Mouse (Mus musculus) CH12.LX (cell line): ENCODE results near the gene Phlda1. TPM values are rescaled to one million over a fixed set of nuclear protein-coding genes. Genes with fewer than 3 reads are reported as not detected.

ENCODE experiments used
- DNase-seq: peaks from one replicate; pipeline ENCODE4 v3.0.0-alpha.2; 2013; ENCODE audit errors: extremely low read depth
- H3K27ac ChIP-seq: 2 replicates; pipeline ENCODE4 v1.5.1; 2012; ENCODE audit warnings: low read depth, mild to moderate bottlenecking, control low read depth, moderate library complexity; ENCODE audit not compliant: insufficient read depth
- H3K27me3 ChIP-seq: replicated peaks from 2 replicates; pipeline ENCODE3; 2012; ENCODE audit warnings: inconsistent platforms
- H3K36me3 ChIP-seq, 2 experiments: replicated peaks in 1 of 2; 2 replicates each; pipeline versions ENCODE3 to v1.6.1; 2012; ENCODE audit warnings: inconsistent platforms in 1 of 2, low read length in 1 of 2, mild to moderate bottlenecking in 1 of 2, mixed read lengths in 1 of 2, moderate library complexity in 1 of 2; ENCODE audit not compliant: control insufficient read depth in 1 of 2, insufficient read depth in 1 of 2
- H3K4me1 ChIP-seq, 2 experiments: 2 replicates each; pipeline ENCODE4 v1.6.1; 2012; ENCODE audit warnings: inconsistent platforms in 1 of 2, moderate library complexity in 1 of 2; ENCODE audit not compliant: insufficient read depth in 2 of 2, control insufficient read depth in 1 of 2
- H3K4me2 ChIP-seq: 2 replicates; pipeline ENCODE4 v1.6.1; 2012; ENCODE audit warnings: low read depth, mild to moderate bottlenecking, control low read depth; ENCODE audit not compliant: poor library complexity, insufficient read depth, severe bottlenecking
- H3K4me3 ChIP-seq, 3 experiments: fragments of 150-350 bp in 1 of 3; sonication (generic) in 1 of 3; replicated peaks in 1 of 3; 2 replicates each; pipeline versions ENCODE3 to v1.5.1; 2011 to 2012; ENCODE audit warnings: low read depth in 2 of 3, low read length in 2 of 3, mild to moderate bottlenecking in 2 of 3, moderate library complexity in 2 of 3, control low read depth in 1 of 3, improper control_type of control experiment in 1 of 3, inconsistent platforms in 1 of 3, mixed read lengths in 1 of 3; ENCODE audit not compliant: poor library complexity in 1 of 3
- H3K79me2 ChIP-seq: replicated peaks from 2 replicates; pipeline ENCODE4 v1.6.1; 2012; ENCODE audit warnings: mild to moderate bottlenecking, moderate library complexity; ENCODE audit not compliant: control insufficient read depth, poor library complexity, insufficient read depth, severe bottlenecking; ENCODE audit errors: extremely low read depth
- H3K9ac ChIP-seq: 2 replicates; pipeline ENCODE4 v1.6.1; 2012; ENCODE audit warnings: low read depth, mild to moderate bottlenecking, control low read depth, moderate library complexity; ENCODE audit not compliant: insufficient read depth
- H3K9me3 ChIP-seq: replicated peaks from 2 replicates; pipeline ENCODE3; 2012; ENCODE audit warnings: low read length, inconsistent platforms, mixed read lengths
- BHLHE40 ChIP-seq: IDR thresholded peaks from 2 replicates; pipeline ENCODE4 v1.6.1; 2011; ENCODE audit warnings: mild to moderate bottlenecking, low read depth, low read length, improper control_type of control experiment
- CHD2 ChIP-seq: IDR thresholded peaks from 2 replicates; pipeline ENCODE4 v1.6.1; 2011; ENCODE audit warnings: low read length, improper control_type of control experiment
- ELF1 ChIP-seq: IDR thresholded peaks from 2 replicates; pipeline ENCODE4 v1.6.1; 2014; ENCODE audit warnings: low read depth, mild to moderate bottlenecking, inconsistent platforms, low read length, improper control_type of control experiment
- EP300 ChIP-seq: IDR thresholded peaks from 2 replicates; pipeline ENCODE4 v1.6.1; 2011; ENCODE audit warnings: low read length, improper control_type of control experiment
- ETS1 ChIP-seq: conservative IDR thresholded peaks from 2 replicates; pipeline ENCODE4 v1.6.1; 2012; ENCODE audit warnings: low read depth, mild to moderate bottlenecking, inconsistent platforms, low read length, improper control_type of control experiment, moderate library complexity
- IRF4 ChIP-seq: IDR thresholded peaks from 2 replicates; pipeline ENCODE4 v1.6.1; 2014; ENCODE audit warnings: low read depth, mild to moderate bottlenecking, inconsistent platforms, low read length, improper control_type of control experiment
- JUN ChIP-seq: IDR thresholded peaks from 2 replicates; pipeline ENCODE4 v1.6.1; 2011; ENCODE audit warnings: low read depth, mild to moderate bottlenecking, low read length, improper control_type of control experiment, moderate library complexity; ENCODE audit not compliant: insufficient read depth
- MAFK ChIP-seq: IDR thresholded peaks from 2 replicates; pipeline ENCODE4 v1.6.1; 2011; ENCODE audit warnings: low read length, improper control_type of control experiment; ENCODE audit not compliant: insufficient replicate concordance
- MAZ ChIP-seq: IDR thresholded peaks from 2 replicates; pipeline ENCODE4 v1.6.1; 2012; ENCODE audit warnings: low read depth, mild to moderate bottlenecking, inconsistent platforms, low read length, improper control_type of control experiment, moderate library complexity
- MEF2A ChIP-seq: IDR thresholded peaks from 2 replicates; pipeline ENCODE4 v1.6.1; 2014; ENCODE audit warnings: low read depth, mild to moderate bottlenecking, inconsistent platforms, low read length, improper control_type of control experiment, borderline replicate concordance
- MXI1 ChIP-seq: IDR thresholded peaks from 2 replicates; pipeline ENCODE4 v1.6.1; 2011; ENCODE audit warnings: mild to moderate bottlenecking, low read depth, low read length, improper control_type of control experiment
- MYC ChIP-seq: IDR thresholded peaks from 2 replicates; pipeline ENCODE4 v1.6.1; 2011; ENCODE audit warnings: low read depth, mild to moderate bottlenecking, improper control_type of control experiment, low read length
- NRF1 ChIP-seq: IDR thresholded peaks from 2 replicates; pipeline ENCODE4 v1.6.1; 2014; ENCODE audit warnings: low read depth, mild to moderate bottlenecking, inconsistent platforms, low read length, improper control_type of control experiment, moderate library complexity
- PAX5 ChIP-seq: IDR thresholded peaks from 2 replicates; pipeline ENCODE4 v1.6.1; 2012; ENCODE audit warnings: low read length, inconsistent platforms, mixed read lengths
- RAD21 ChIP-seq: IDR thresholded peaks from 2 replicates; pipeline ENCODE4 v1.6.1; 2011; ENCODE audit warnings: low read depth, mild to moderate bottlenecking, low read length, improper control_type of control experiment, moderate library complexity
- RCOR1 ChIP-seq: conservative IDR thresholded peaks from 2 replicates; pipeline ENCODE4 v1.6.1; 2012; ENCODE audit warnings: low read depth, mild to moderate bottlenecking, inconsistent platforms, low read length, improper control_type of control experiment
- SIN3A ChIP-seq: IDR thresholded peaks from 2 replicates; pipeline ENCODE4 v1.6.1; 2012; ENCODE audit warnings: low read length, improper control_type of control experiment, inconsistent platforms
- SMC3 ChIP-seq: IDR thresholded peaks from 2 replicates; pipeline ENCODE4 v1.6.1; 2011; ENCODE audit warnings: low read depth, low read length, improper control_type of control experiment
- TBP ChIP-seq: conservative IDR thresholded peaks from 2 replicates; pipeline ENCODE4 v1.6.1; 2011; ENCODE audit warnings: low read depth, low read length, improper control_type of control experiment
- TCF12 ChIP-seq: IDR thresholded peaks from 2 replicates; pipeline ENCODE4 v1.6.1; 2014; ENCODE audit warnings: low read depth, mild to moderate bottlenecking, inconsistent platforms, low read length, improper control_type of control experiment
- USF1 ChIP-seq: IDR thresholded peaks from 2 replicates; pipeline ENCODE4 v1.6.1; 2014; ENCODE audit warnings: low read depth, mild to moderate bottlenecking, inconsistent platforms, low read length, improper control_type of control experiment
- ZC3H11A ChIP-seq: IDR thresholded peaks from 2 replicates; pipeline ENCODE4 v1.6.1; 2012; ENCODE audit warnings: low read depth, mild to moderate bottlenecking, inconsistent platforms, low read length, improper control_type of control experiment
- ZKSCAN1 ChIP-seq: IDR thresholded peaks from 2 replicates; pipeline ENCODE4 v1.6.1; 2012; ENCODE audit warnings: low read depth, inconsistent platforms, low read length, improper control_type of control experiment, borderline replicate concordance
- ZMIZ1 ChIP-seq: IDR thresholded peaks from 2 replicates; pipeline ENCODE4 v1.6.1; 2012; ENCODE audit warnings: low read depth, mild to moderate bottlenecking, inconsistent platforms, low read length, improper control_type of control experiment
- ZNF384 ChIP-seq: IDR thresholded peaks from 2 replicates; pipeline ENCODE4 v1.6.1; 2012; ENCODE audit warnings: low read depth, low read length, improper control_type of control experiment, inconsistent platforms
- dilution Hi-C: fragments of 300-500 bp; cut with MboI; formaldehyde crosslinking; loops from 2 replicates; pipeline ENCODE4 v1.14.3; 2020; ENCODE audit warnings: low sequenced_read_pairs; ENCODE audit not compliant: extremely low pct_unique_long_range_greater_than_20kb, extremely low pct_ligation_motif_present
- in situ Hi-C: fragments of 300-500 bp; cut with MboI; formaldehyde crosslinking; loops from 3 replicates; pipeline ENCODE4 v1.14.3; 2019; ENCODE audit warnings: low sequenced_read_pairs, low pct_ligation_motif_present, low pct_unique_long_range_greater_than_20kb, mixed read lengths
- polyA plus RNA-seq: library from polyadenylated mRNA; unstranded; fragments of >175 nt; gene quantifications from 2 replicates; pipeline ENCODE4 v1.2.1, GENCODE M21; 2012; ENCODE audit warnings: low read depth; ENCODE audit not compliant: insufficient read length
- total RNA-seq, 2 experiments: library from RNA; depleted of rRNA; stranded (reverse); fragments of 300-350 nt in 1 of 2; fragments of >200 nt in 1 of 2; gene quantifications; 2 replicates each; pipeline ENCODE4 v1.2.3; 2012 to 2014

Gene Phlda1
- total and polyA plus RNA-seq, 3 experiments = 1.9 to 11.6 (median 2.1) TPM

GRCm38 (mm10) chr10:111521636-111522035, 15.6 kb downstream of the Phlda1 start:
- H3K4me3 ChIP-seq = no peak overlapping the region
- no peaks in the 10 kb centered on the region for H3K36me3 ChIP-seq
- in situ Hi-C loops (loop anchor here (25.0 kb wide), 2 partner anchors 116 to 216 kb away; no protein-coding TSS in a partner anchor), dilution Hi-C loops (no loop called here)
- no peak overlapping the region for H3K27ac ChIP-seq
- H3K9me3 ChIP-seq = no peaks in the 10 kb centered on the region
- TF ChIP-seq SMC3 (no peak), NRF1 (no peak), RAD21 (no peak), ELF1 (no peak), BHLHE40 (no peak), PAX5 (no peak), JUN (no peak), MAZ (no peak), MXI1 (no peak), MAFK (no peak), RCOR1 (no peak), ZMIZ1 (no peak), USF1 (no peak), SIN3A (no peak), ZC3H11A (no peak), ETS1 (no peak), TBP (no peak), CHD2 (no peak), ZNF384 (no peak)
- H3K9ac ChIP-seq = no peak overlapping the region
- peaks cover 8 to 33% of the 10 kb centered on the region in 2 experiments for H3K4me1 ChIP-seq
- no peak for DNase-seq
- no peak overlapping the region for H3K4me2 ChIP-seq
- no peaks in the 10 kb centered on the region for H3K79me2 ChIP-seq
- no peaks in the 10 kb centered on the region for H3K27me3 ChIP-seq

- H3K4me3 ChIP-seq = no peak overlapping the region
- peaks cover 8 to 29% of the 10 kb centered on the region in 2 experiments for H3K4me1 ChIP-seq
- H3K9me3 ChIP-seq = no peaks in the 10 kb centered on the region
- H3K79me2 ChIP-seq = no peaks in the 10 kb centered on the region
- in situ Hi-C loops = loop anchor here (25.0 kb wide), 2 partner anchors 115 to 215 kb away; no protein-coding TSS in a partner anchor
- H3K27me3 ChIP-seq = no peaks in the 10 kb centered on the region
- no peak for TF ChIP-seq MYC
- TF ChIP-seq IRF4 = no peak
- TF ChIP-seq MAZ = no peak
- peak; percentile 43; the same call in 1 of the 2 replicates for TF ChIP-seq MEF2A
- no peak for TF ChIP-seq ZKSCAN1
- no peak for TF ChIP-seq RCOR1
- TF ChIP-seq NRF1 = no peak
- TF ChIP-seq EP300 = peak; percentile 59
- peak; percentile 40; the same call in 1 of the 2 replicates for TF ChIP-seq TCF12
- 0 out of 2 replicates have a peak, but pooled peaks have one; percentile 38 for TF ChIP-seq ETS1
- TF ChIP-seq RAD21 = no peak
- peak; percentile 79 for TF ChIP-seq BHLHE40
- TF ChIP-seq, all 38 proteins: peak for 5
- H3K27ac ChIP-seq = no peak overlapping the region
- H3K9ac ChIP-seq = no peak overlapping the region
- DNase-seq = no peak
- dilution Hi-C loops = no loop called here
- H3K4me2 ChIP-seq = 0 out of 2 replicates have a peak overlapping the region, but pooled peaks have one; percentile 32
- no peaks in the 10 kb centered on the region for H3K36me3 ChIP-seq
These were observed 16.1 kb downstream of the Phlda1 start for GRCm38 (mm10) chr10:111522230-111522629.
